Mouse (Mus musculus): Measurements from ENCODE around the gene Zmynd8. TPM values are rescaled to one million over a fixed set of nuclear protein-coding genes. Genes with fewer than 3 reads are reported as not detected.

Zmynd8 gene
- polyA plus RNA-seq, 1 experiment, result 20.7 TPM

DNA sequence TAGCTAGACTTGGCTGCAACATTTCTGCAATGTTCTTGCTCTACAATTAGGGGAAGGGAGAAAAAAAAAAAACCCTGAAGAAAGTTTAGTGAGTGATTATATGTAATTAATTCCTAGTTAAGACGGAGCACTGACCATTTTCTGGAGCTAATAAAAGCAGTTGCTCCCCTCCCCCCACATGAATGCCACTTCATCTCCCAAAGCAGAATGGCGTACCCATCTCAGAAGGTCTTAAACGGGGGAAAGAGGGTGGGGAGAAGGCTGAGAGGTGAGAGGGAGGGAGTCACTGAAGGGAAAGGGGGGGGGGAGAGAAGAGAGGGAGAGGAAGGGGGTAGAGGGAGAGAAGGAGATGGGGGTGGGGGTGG lies 17.6 kb downstream of the Zmynd8 start:
- H3K79me3 ChIP-seq (ENCODE audit: low read depth), result peaks cover 55% of the 10 kb centered on the region
- H3ac ChIP-seq (ENCODE audit: control insufficient read depth, insufficient read length, low read depth), result no peak overlapping the region
- H3K27me3 ChIP-seq (ENCODE audit: control insufficient read depth, insufficient read depth, insufficient read length), result no peaks in the 10 kb centered on the region
- no peak overlapping the region for H3K4me3 ChIP-seq (ENCODE audit: insufficient read depth, poor library complexity, severe bottlenecking)
- no peak for TF ChIP-seq CTCF (IDR thresholded peaks at IDR 0.05; ENCODE audit: control insufficient read depth, insufficient read depth, insufficient read length)
- TF ChIP-seq CEBPB (IDR thresholded peaks at IDR 0.05; ENCODE audit: low read depth), result no peak
- TF ChIP-seq MAX (IDR thresholded peaks at IDR 0.05), result no peak
- no peak for TF ChIP-seq MYOG (IDR thresholded peaks at IDR 0.05; ENCODE audit: control insufficient read depth, extremely low read depth, insufficient read length)
- TF ChIP-seq MYOD1 (IDR thresholded peaks at IDR 0.05; ENCODE audit: control insufficient read depth, insufficient read length, low read depth), result no peak
- no peak for TF ChIP-seq FOSL1 (IDR thresholded peaks at IDR 0.05; ENCODE audit: insufficient read depth, low read length, poor library complexity, severe bottlenecking)
- TF ChIP-seq USF1 (IDR thresholded peaks at IDR 0.05; ENCODE audit: low read depth), result no peak
- peaks cover 84% of the 10 kb centered on the region for H3K79me2 ChIP-seq (ENCODE audit: control insufficient read depth, insufficient read depth)
- peaks cover 49% of the 10 kb centered on the region for H3K36me3 ChIP-seq (ENCODE audit: control insufficient read depth, insufficient read depth)

DNA sequence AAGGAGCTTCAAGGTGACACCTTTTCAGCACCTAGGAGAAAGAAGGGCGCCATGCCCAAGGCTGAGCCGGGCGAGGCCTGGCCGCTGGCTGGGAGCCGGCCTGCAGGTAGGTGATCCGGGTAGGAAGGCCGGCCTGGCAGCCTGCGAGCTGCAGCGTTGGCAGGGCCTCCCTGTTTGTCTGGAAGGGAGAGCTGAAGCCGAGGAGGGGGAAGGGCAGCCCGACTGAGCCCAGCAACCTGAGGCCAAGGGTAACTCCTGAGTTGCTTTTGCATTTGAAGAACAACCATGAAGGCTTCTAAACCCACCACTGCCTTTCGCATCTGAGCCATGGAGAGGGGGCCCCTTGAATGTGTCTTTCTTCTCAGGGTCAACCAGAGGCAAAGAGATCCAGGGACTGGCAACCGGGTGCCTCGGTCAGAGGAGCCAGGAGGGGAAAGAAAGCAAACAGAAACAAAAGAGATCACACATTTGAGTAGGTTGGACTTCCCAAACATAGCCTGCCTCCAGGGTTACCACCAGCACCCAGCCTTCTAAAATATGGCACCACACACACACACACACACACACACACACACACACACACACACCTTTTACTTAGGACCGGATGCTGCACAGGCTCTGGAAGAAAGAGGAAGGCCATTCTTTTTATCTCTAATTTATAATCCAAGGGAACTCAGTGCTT lies 18.2 kb downstream of the Zmynd8 start:
- peaks cover 53% of the 10 kb centered on the region for H3K36me3 ChIP-seq (ENCODE audit: control insufficient read depth, insufficient read depth)
- no peak overlapping the region for H3ac ChIP-seq (ENCODE audit: control insufficient read depth, insufficient read length, low read depth)
- peaks cover 89% of the 10 kb centered on the region for H3K79me2 ChIP-seq (ENCODE audit: control insufficient read depth, insufficient read depth)
- no peaks in the 10 kb centered on the region for H3K27me3 ChIP-seq (ENCODE audit: control insufficient read depth, insufficient read depth, insufficient read length)
- TF ChIP-seq MYOG (IDR thresholded peaks at IDR 0.05; ENCODE audit: control insufficient read depth, extremely low read depth, insufficient read length) (no peak), FOSL1 (IDR thresholded peaks at IDR 0.05; ENCODE audit: insufficient read depth, low read length, poor library complexity, severe bottlenecking) (no peak), MAX (IDR thresholded peaks at IDR 0.05) (no peak), CTCF (IDR thresholded peaks at IDR 0.05; ENCODE audit: control insufficient read depth, insufficient read depth, insufficient read length) (no peak), MYOD1 (IDR thresholded peaks at IDR 0.05; ENCODE audit: control insufficient read depth, insufficient read length, low read depth) (no peak), CEBPB (IDR thresholded peaks at IDR 0.05; ENCODE audit: low read depth) (no peak), USF1 (IDR thresholded peaks at IDR 0.05; ENCODE audit: low read depth) (no peak)
- peaks cover 56% of the 10 kb centered on the region for H3K79me3 ChIP-seq (ENCODE audit: low read depth)
- H3K4me3 ChIP-seq (ENCODE audit: insufficient read depth, poor library complexity, severe bottlenecking), result no peak overlapping the region

- TF ChIP-seq MYOG (IDR thresholded peaks at IDR 0.05; ENCODE audit: control insufficient read depth, extremely low read depth, insufficient read length), result no peak
- peaks cover 100% of the 10 kb centered on the region for H3K79me2 ChIP-seq (ENCODE audit: control insufficient read depth, insufficient read depth)
- no peak overlapping the region for H3ac ChIP-seq (ENCODE audit: control insufficient read depth, insufficient read length, low read depth)
- H3K27me3 ChIP-seq (ENCODE audit: control insufficient read depth, insufficient read depth, insufficient read length), result no peaks in the 10 kb centered on the region
- no peak overlapping the region for H3K4me3 ChIP-seq (ENCODE audit: insufficient read depth, poor library complexity, severe bottlenecking)
- peaks cover 62% of the 10 kb centered on the region for H3K36me3 ChIP-seq (ENCODE audit: control insufficient read depth, insufficient read depth)
- peaks cover 64% of the 10 kb centered on the region for H3K79me3 ChIP-seq (ENCODE audit: low read depth)
These were observed 19.2 kb downstream of the Zmynd8 start for GRCm38 (mm10) chr2:165879403-165880178.

GRCm38 (mm10) chr2:165878907-165879361 lies 19.9 kb downstream of the Zmynd8 start:
- Histone ChIP-seq H3K4me3 (ENCODE audit: insufficient read depth, poor library complexity, severe bottlenecking) (no peak overlapping the region), H3K79me3 (ENCODE audit: low read depth) (peaks cover 60% of the 10 kb centered on the region), H3K27me3 (ENCODE audit: control insufficient read depth, insufficient read depth, insufficient read length) (no peaks in the 10 kb centered on the region)

GRCm38 (mm10) chr2:165878021-165878585 lies 20.7 kb downstream of the Zmynd8 start:
- Histone ChIP-seq H3K79me2 (ENCODE audit: control insufficient read depth, insufficient read depth) (peaks cover 99% of the 10 kb centered on the region), H3K27me3 (ENCODE audit: control insufficient read depth, insufficient read depth, insufficient read length) (no peaks in the 10 kb centered on the region), H3K36me3 (ENCODE audit: control insufficient read depth, insufficient read depth) (peaks cover 75% of the 10 kb centered on the region), H3K79me3 (ENCODE audit: low read depth) (peaks cover 59% of the 10 kb centered on the region), H3K4me3 (ENCODE audit: insufficient read depth, poor library complexity, severe bottlenecking) (no peak overlapping the region), H3ac (ENCODE audit: control insufficient read depth, insufficient read length, low read depth) (no peak overlapping the region)
- no peak for TF ChIP-seq MYOD1 (IDR thresholded peaks at IDR 0.05; ENCODE audit: control insufficient read depth, insufficient read length, low read depth)

More at GRCm38 (mm10) chr2:165878907-165879361, 19.9 kb downstream of the Zmynd8 start:
- Histone ChIP-seq H3K79me2 (ENCODE audit: control insufficient read depth, insufficient read depth) (peaks cover 99% of the 10 kb centered on the region), H3K36me3 (ENCODE audit: control insufficient read depth, insufficient read depth) (peaks cover 68% of the 10 kb centered on the region), H3ac (ENCODE audit: control insufficient read depth, insufficient read length, low read depth) (no peak overlapping the region)
- TF ChIP-seq MYOD1 (IDR thresholded peaks at IDR 0.05; ENCODE audit: control insufficient read depth, insufficient read length, low read depth), result no peak
- TF ChIP-seq CEBPB (IDR thresholded peaks at IDR 0.05; ENCODE audit: low read depth), result no peak
- TF ChIP-seq CTCF (IDR thresholded peaks at IDR 0.05; ENCODE audit: control insufficient read depth, insufficient read depth, insufficient read length), result no peak
- no peak for TF ChIP-seq USF1 (IDR thresholded peaks at IDR 0.05; ENCODE audit: low read depth)
- no peak for TF ChIP-seq MAX (IDR thresholded peaks at IDR 0.05)

DNA sequence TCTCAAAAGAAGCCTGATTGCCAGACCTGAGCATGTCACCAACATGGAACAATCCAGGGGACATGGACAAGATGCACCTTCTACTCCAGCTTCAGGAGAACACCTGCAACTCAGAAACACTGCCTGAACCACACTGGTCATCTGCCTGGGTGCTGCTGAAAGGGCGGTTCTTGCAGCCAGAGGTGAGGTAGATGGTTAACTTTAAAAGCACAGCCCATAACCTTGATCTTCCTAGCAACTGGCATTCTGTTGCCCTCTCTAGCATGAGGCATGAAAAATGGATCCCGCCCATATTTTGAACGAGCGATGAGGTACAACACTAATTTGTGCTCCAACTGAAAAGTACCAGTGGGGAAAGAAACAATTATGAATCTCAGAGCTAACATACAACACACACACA lies 21.6 kb downstream of the Zmynd8 start:
- peaks cover 72% of the 10 kb centered on the region for H3K36me3 ChIP-seq (ENCODE audit: control insufficient read depth, insufficient read depth)
- H3K79me2 ChIP-seq (ENCODE audit: control insufficient read depth, insufficient read depth), result peaks cover 99% of the 10 kb centered on the region
- no peak overlapping the region for H3K4me3 ChIP-seq (ENCODE audit: insufficient read depth, poor library complexity, severe bottlenecking)
- H3K27me3 ChIP-seq (ENCODE audit: control insufficient read depth, insufficient read depth, insufficient read length), result no peaks in the 10 kb centered on the region
- H3ac ChIP-seq (ENCODE audit: control insufficient read depth, insufficient read length, low read depth), result no peak overlapping the region
- H3K79me3 ChIP-seq (ENCODE audit: low read depth), result peaks cover 57% of the 10 kb centered on the region
- TF ChIP-seq MAX (IDR thresholded peaks at IDR 0.05) (no peak), FOSL1 (IDR thresholded peaks at IDR 0.05; ENCODE audit: insufficient read depth, low read length, poor library complexity, severe bottlenecking) (no peak), USF1 (IDR thresholded peaks at IDR 0.05; ENCODE audit: low read depth) (no peak), CEBPB (IDR thresholded peaks at IDR 0.05; ENCODE audit: low read depth) (no peak), MYOG (IDR thresholded peaks at IDR 0.05; ENCODE audit: control insufficient read depth, extremely low read depth, insufficient read length) (no peak), MYOD1 (IDR thresholded peaks at IDR 0.05; ENCODE audit: control insufficient read depth, insufficient read length, low read depth) (no peak), CTCF (IDR thresholded peaks at IDR 0.05; ENCODE audit: control insufficient read depth, insufficient read depth, insufficient read length) (no peak)
